Mouse (Mus musculus) ES-E14 (cell line): ENCODE results near the gene Zan. TPM values are rescaled to one million over a fixed set of nuclear protein-coding genes. Genes with fewer than 3 reads are reported as not detected.

ENCODE experiments used
- DNase-seq: peaks from one replicate; pipeline ENCODE4 v3.0.0-alpha.2; 2013; ENCODE audit warnings: low read depth, low spot score
- H3K27ac ChIP-seq: 2 replicates; pipeline ENCODE4 v1.5.1; 2012; ENCODE audit warnings: low read depth, mild to moderate bottlenecking, low read length, moderate library complexity, mixed read lengths; ENCODE audit not compliant: poor library complexity, insufficient read depth, severe bottlenecking
- H3K36me3 ChIP-seq: 2 replicates; pipeline ENCODE4 v1.6.1; 2012; ENCODE audit warnings: mild to moderate bottlenecking, low read length, moderate library complexity, mixed read lengths; ENCODE audit not compliant: control insufficient read depth, poor library complexity, insufficient read depth, severe bottlenecking
- H3K4me1 ChIP-seq, 2 experiments: fragments of 150-350 bp in 1 of 2; sonication (generic) in 1 of 2; 2 replicates each; pipeline ENCODE4 v1.6.1; 2012; ENCODE audit warnings: low read length in 2 of 2, mild to moderate bottlenecking in 1 of 2, mixed read lengths in 1 of 2; ENCODE audit not compliant: control insufficient read depth in 2 of 2, insufficient read depth in 2 of 2, poor library complexity in 1 of 2
- H3K4me3 ChIP-seq, 2 experiments: fragments of 150-350 bp in 1 of 2; sonication (generic) in 1 of 2; 2 replicates each; pipeline ENCODE4 v1.5.1; 2012; ENCODE audit warnings: low read length in 2 of 2, low read depth in 1 of 2, mild to moderate bottlenecking in 1 of 2, mixed read lengths in 1 of 2; ENCODE audit not compliant: insufficient read depth in 1 of 2, poor library complexity in 1 of 2, severe bottlenecking in 1 of 2
- H3K9ac ChIP-seq: 2 replicates; pipeline ENCODE4 v1.6.1; 2012; ENCODE audit warnings: low read depth, mild to moderate bottlenecking, low read length, mixed read lengths; ENCODE audit not compliant: poor library complexity, insufficient read depth, severe bottlenecking
- H3K9me3 ChIP-seq: fragments of 150-350 bp; sonication (generic); 2 replicates; pipeline ENCODE4 v1.6.1; 2012; ENCODE audit warnings: low read depth, mild to moderate bottlenecking, low read length; ENCODE audit not compliant: control insufficient read depth, insufficient read depth
- CHD2 ChIP-seq: IDR thresholded peaks from 2 replicates; pipeline ENCODE4 v1.6.1; 2014; ENCODE audit warnings: mild to moderate bottlenecking, low read depth, low read length, inconsistent platforms
- HCFC1 ChIP-seq: IDR thresholded peaks from 2 replicates; pipeline ENCODE4 v1.6.1; 2012; ENCODE audit warnings: low read length, inconsistent platforms, borderline replicate concordance; ENCODE audit not compliant: insufficient read depth
- MAFK ChIP-seq: IDR thresholded peaks from 2 replicates; pipeline ENCODE4 v1.6.1; 2014; ENCODE audit warnings: mild to moderate bottlenecking, low read depth, low read length, inconsistent platforms; ENCODE audit not compliant: insufficient read depth
- ZC3H11A ChIP-seq: IDR thresholded peaks from 2 replicates; pipeline ENCODE4 v1.6.1; 2012; ENCODE audit warnings: low read depth, mild to moderate bottlenecking, inconsistent platforms, low read length, borderline replicate concordance
- ZNF384 ChIP-seq: IDR thresholded peaks from 2 replicates; pipeline ENCODE4 v1.6.1; 2012; ENCODE audit warnings: low read depth, low read length, inconsistent platforms
- in situ Hi-C, 2 experiments: fragments of 600-800 bp; cut with MboI; formaldehyde crosslinking; loops; one replicate each; pipeline ENCODE4 v1.15.1; 2025; ENCODE audit warnings: low sequenced_read_pairs in 2 of 2, inconsistent platforms in 1 of 2; ENCODE audit not compliant: unreplicated experiment in 2 of 2
- total RNA-seq: library from RNA; depleted of rRNA; stranded (reverse); fragments of 300-350 nt; gene quantifications from 2 replicates; pipeline ENCODE4 v1.2.3, GENCODE M21; 2012

Zan gene
- total RNA-seq, 1 experiment, result 2.6 TPM

- no peak for DNase-seq
- Histone ChIP-seq H3K9ac (no peak within 1 kb of the TSS), H3K4me1 (peaks cover 8 to 44% of the 10 kb centered on the region in 2 experiments; a peak in 3 of 4 replicates), H3K27ac (no peak within 1 kb of the TSS), H3K36me3 (peaks cover 59% of the 10 kb centered on the region), H3K9me3 (no peaks in the 10 kb centered on the region), H3K4me3 (no peak within 1 kb of the TSS)
- TF ChIP-seq ZNF384 (no peak), MAFK (peak; percentile 14; the same call in 1 of the 2 replicates)
- in situ Hi-C loops, result no loop called here
Observed at GRCm38 (mm10) chr5:137518436-137518835, 41.6 kb upstream of the Zan start, which contains the start of gene Gigyf1. Gene Gigyf1, plus strand, starts transcription at chr5:137518548.

GRCm38 (mm10) chr5:137514811-137515210 lies 37.9 kb upstream of the Zan start:
- Histone ChIP-seq H3K4me3 (no peak overlapping the region), H3K9ac (no peak overlapping the region), H3K4me1 (peaks cover 6 to 23% of the 10 kb centered on the region in 2 experiments; a peak in 2 of 4 replicates), H3K36me3 (peaks cover 25% of the 10 kb centered on the region), H3K9me3 (no peaks in the 10 kb centered on the region), H3K27ac (no peak overlapping the region)
- in situ Hi-C loops, result no loop called here
- DNase-seq, result no peak
- TF ChIP-seq ZC3H11A (no peak), ZNF384 (no peak), CHD2 (no peak), MAFK (no peak), HCFC1 (no peak)

- in situ Hi-C loops, result no loop called here
- H3K9ac ChIP-seq, result no peak overlapping the region
- no peak for DNase-seq
- peaks cover 19% of the 10 kb centered on the region for H3K36me3 ChIP-seq
- H3K9me3 ChIP-seq, result no peaks in the 10 kb centered on the region
- H3K27ac ChIP-seq, result no peak overlapping the region
- no peak overlapping the region for H3K4me3 ChIP-seq
- TF ChIP-seq ZNF384 (no peak), HCFC1 (no peak), CHD2 (no peak), ZC3H11A (no peak), MAFK (no peak)
- H3K4me1 ChIP-seq, result peaks cover 6 to 19% of the 10 kb centered on the region in 2 experiments; a peak in 3 of 4 replicates
Observed at GRCm38 (mm10) chr5:137513951-137514721, 37.3 kb upstream of the Zan start.

GRCm38 (mm10) chr5:137512847-137513794 lies 36.3 kb upstream of the Zan start:
- TF ChIP-seq CHD2, result no peak
- TF ChIP-seq HCFC1, result no peak
- TF ChIP-seq MAFK, result no peak
- no peak for TF ChIP-seq ZC3H11A
- TF ChIP-seq ZNF384, result no peak
- no peak overlapping the region for H3K4me3 ChIP-seq
- no peak overlapping the region for H3K27ac ChIP-seq
- peaks cover 6 to 15% of the 10 kb centered on the region in 2 experiments; a peak in 3 of 4 replicates for H3K4me1 ChIP-seq
- no peak for DNase-seq
- in situ Hi-C loops, result no loop called here
- H3K9ac ChIP-seq, result no peak overlapping the region
- peaks cover 11% of the 10 kb centered on the region; the same call in 1 of the 2 replicates for H3K36me3 ChIP-seq
- no peaks in the 10 kb centered on the region for H3K9me3 ChIP-seq
